Comparison of ENCODE assay signal across 8 mouse cellular contexts in genomic region chr5:136104511-136104910, GRCm38 (mm10). TPM values are rescaled to one million over a fixed set of nuclear protein-coding genes. Genes with fewer than 3 reads are reported as not detected.
DNase-seq lines count a peak whose midpoint lies in the region; TF ChIP-seq lines count a peak whose summit lies in the region.
"Had no signal": no experiment of that assay in that cellular context is flagged by ENCODE, and none has a peak within 500 bp of the region (broad histone marks: within the 10 kb centered on the region; RNA-seq: fewer than 3 reads in every experiment).

No protein-coding gene starts in this region.

- DNase-seq in left cerebral cortex, postnatal 4 days, result peak; percentile 45
- no peak for DNase-seq in left cerebral cortex, postnatal 10 days (ENCODE audit: extremely low spot score in 1 of 2, low spot score in 2 of 2)
- DNase-seq in WW6 (ENCODE audit: low read depth, low spot score), result peak; percentile 82
- DNase-seq in naive thymus-derived CD4-positive, alpha-beta T cell, adult 2 months (ENCODE audit: low read depth), result peak; percentile 65
- no peak for DNase-seq in adrenal gland, adult 2 months
- DNase-seq in gastrocnemius, adult 18-20 months (ENCODE audit: low spot score), result no peak

- H3K36me3 ChIP-seq in E14TG2a.4 (ENCODE audit: insufficient read depth, low read length), result peaks cover 53% of the 10 kb centered on the region
- H3K36me3 ChIP-seq: midbrain, embryonic 12.5 days had no signal

- no peaks in the 10 kb centered on the region for H3K9me3 ChIP-seq in E14TG2a.4 (ENCODE audit: low read length)
- H3K9me3 ChIP-seq: midbrain, embryonic 12.5 days had no signal

- H3K27me3 ChIP-seq in E14TG2a.4 (ENCODE audit: insufficient read depth, low read length), result no peaks in the 10 kb centered on the region

- peak; percentile 99 for TF ChIP-seq CTCF in E14TG2a.4 (conservative IDR thresholded peaks at IDR 0.05; ENCODE audit: low read length)

- 0 out of 2 replicates have a peak overlapping the region, but pooled peaks have one; percentile 11 for H3K4me3 ChIP-seq in E14TG2a.4 (replicated peaks; ENCODE audit: low read length)
- H3K4me3 ChIP-seq: midbrain, embryonic 12.5 days had no signal

- peaks cover 79% of the 10 kb centered on the region for H3K4me1 ChIP-seq in E14TG2a.4 (replicated peaks; ENCODE audit: low read depth, low read length)

- intact Hi-C loops in left cerebral cortex, postnatal 4 days (cut with DNase I), result no loop called here
- intact Hi-C loops in left cerebral cortex, postnatal 10 days (cut with DNase I), result no loop called here

RNA-seq across cellular contexts. Expression of gene Polr2j, which starts 11.9 kb away (rescaled TPM):
- 10 to 100 TPM; 88.0 to 92.4 TPM for total RNA-seq in left cerebral cortex, postnatal 4 days (2021)
- total RNA-seq in left cerebral cortex, postnatal 10 days (2021), result 10 to 100 TPM; 82.2 to 91.6 TPM
- 10 to 100 TPM; 88.6 to 94.3 TPM for total RNA-seq in adrenal gland, adult 2 months (2021)
- polyA plus RNA-seq in adrenal gland, adult 2 months (2012; rRNA removed), result 22.3 and 34.0 TPM in 2 replicates
- total RNA-seq in gastrocnemius, adult 18-20 months (2021), result 10 to 100 TPM; 65.1 to 72.1 TPM

RNA-seq across cellular contexts. Expression of gene Rasa4, which starts 20.8 kb away (rescaled TPM):
- total RNA-seq in left cerebral cortex, postnatal 4 days (2021), result 10 to 100 TPM in 1 of 2 experiments, 1 to 10 TPM in 1; 10.0 to 13.1 TPM
- 1 to 10 TPM; 6.8 to 7.9 TPM for total RNA-seq in left cerebral cortex, postnatal 10 days (2021)
- 10 to 100 TPM; 10.5 to 14.7 TPM for total RNA-seq in adrenal gland, adult 2 months (2021)
- polyA plus RNA-seq in adrenal gland, adult 2 months (2012; rRNA removed), result 29.5 and 34.4 TPM in 2 replicates
- 10 to 100 TPM; 32.3 to 34.8 TPM for total RNA-seq in gastrocnemius, adult 18-20 months (2021)

RNA-seq across cellular contexts. Expression of gene Lrwd1, which starts 31.4 kb away (rescaled TPM):
- total RNA-seq in left cerebral cortex, postnatal 4 days (2021), result 10 to 100 TPM; 22.1 to 22.5 TPM
- 10 to 100 TPM; 11.7 to 13.2 TPM for total RNA-seq in left cerebral cortex, postnatal 10 days (2021)
- total RNA-seq in adrenal gland, adult 2 months (2021), result 10 to 100 TPM in 1 of 2 experiments, 1 to 10 TPM in 1; 8.0 to 11.9 TPM
- polyA plus RNA-seq in adrenal gland, adult 2 months (2012; rRNA removed), result 24.8 and 26.6 TPM in 2 replicates
- 1 to 10 TPM; 4.2 to 4.4 TPM for total RNA-seq in gastrocnemius, adult 18-20 months (2021)

RNA-seq across cellular contexts. Expression of gene Alkbh4, which starts 31.4 kb away (rescaled TPM):
- total RNA-seq in left cerebral cortex, postnatal 4 days (2021), result 10 to 100 TPM; 10.7 to 12.8 TPM
- 10 to 100 TPM in 1 of 2 experiments, 1 to 10 TPM in 1; 9.5 to 11.7 TPM for total RNA-seq in left cerebral cortex, postnatal 10 days (2021)
- total RNA-seq in adrenal gland, adult 2 months (2021), result 1 to 10 TPM; 7.8 to 8.9 TPM
- polyA plus RNA-seq in adrenal gland, adult 2 months (2012; rRNA removed), result 16.3 and 20.6 TPM in 2 replicates
- 1 to 10 TPM; 3.8 to 4.9 TPM for total RNA-seq in gastrocnemius, adult 18-20 months (2021)

RNA-seq across cellular contexts. Expression of gene Upk3bl, which starts 50.2 kb away (rescaled TPM):
- total RNA-seq in left cerebral cortex, postnatal 4 days (2021), result not detected
- total RNA-seq in left cerebral cortex, postnatal 10 days (2021), result not detected
- total RNA-seq in adrenal gland, adult 2 months (2021), result under 1 TPM in 1 of 2 experiments, not detected in 1; 0.35 TPM
- polyA plus RNA-seq in adrenal gland, adult 2 months (2012; rRNA removed), result 0.30 TPM in 1 of 2 replicates, not detected in the other
- not detected for total RNA-seq in gastrocnemius, adult 18-20 months (2021)

Comparison
In these comparisons a context has a peak if more than half of its experiments do, and no peak if none do; other contexts are left out.
1. DNase-seq: peak in left cerebral cortex, postnatal 4 days (single experiment), WW6 (single experiment) and naive thymus-derived CD4-positive, alpha-beta T cell, adult 2 months (single experiment); none in left cerebral cortex, postnatal 10 days (0 of 2), adrenal gland, adult 2 months (single experiment) and gastrocnemius, adult 18-20 months (single experiment).